Mouse (Mus musculus) intestine, postnatal 0 days (tissue): ENCODE measurements around the gene Ppef2. TPM values are rescaled to one million over a fixed set of nuclear protein-coding genes. Genes with fewer than 3 reads are reported as not detected.
"Not testable (repeated sequence)": the region's sequence is repeated elsewhere in the genome, so short reads cannot be mapped to it uniquely, and the experiment has no call there.

ENCODE experiments used
- ATAC-seq: fragments of 200-750 bp; cut with Nextera tagmentation; 2 replicates; pipeline ENCODE4 v1.8.0; 2017; ENCODE audit warnings: mild to moderate bottlenecking, moderate TSS enrichment, moderate library complexity
- H3K27ac ChIP-seq: fragments of 300-500 bp; sonication (generic); 2 replicates; pipeline ENCODE4 v1.5.1; 2014; ENCODE audit warnings: mild to moderate bottlenecking, low read depth, low read length, moderate library complexity
- H3K27me3 ChIP-seq: fragments of 300-500 bp; sonication (generic); replicated peaks from 2 replicates; pipeline ENCODE4 v1.6.1; 2014; ENCODE audit warnings: low read length, mixed read lengths; ENCODE audit not compliant: control insufficient read depth, insufficient read depth
- H3K36me3 ChIP-seq: fragments of 300-500 bp; sonication (generic); 2 replicates; pipeline ENCODE4 v1.6.1; 2014; ENCODE audit warnings: mild to moderate bottlenecking, moderate library complexity; ENCODE audit not compliant: control insufficient read depth, insufficient read depth
- H3K4me1 ChIP-seq: fragments of 300-500 bp; sonication (generic); replicated peaks from 2 replicates; pipeline ENCODE4 v1.6.1; 2014; ENCODE audit warnings: antibody characterized with exemption, low read length, mixed read lengths; ENCODE audit not compliant: control insufficient read depth, insufficient read depth
- H3K4me2 ChIP-seq: fragments of 300-500 bp; sonication (generic); replicated peaks from 2 replicates; pipeline ENCODE4 v1.6.1; 2014; ENCODE audit warnings: low read depth, mild to moderate bottlenecking, moderate library complexity
- H3K4me3 ChIP-seq: fragments of 300-500 bp; sonication (generic); 2 replicates; pipeline ENCODE4 v1.5.1; 2014; ENCODE audit warnings: low read depth, low read length
- H3K9ac ChIP-seq: fragments of 300-500 bp; sonication (generic); 2 replicates; pipeline ENCODE4 v1.6.1; 2014; ENCODE audit warnings: mild to moderate bottlenecking, low read depth, low read length
- H3K9me3 ChIP-seq: fragments of 300-500 bp; sonication (generic); 2 replicates; pipeline ENCODE4 v1.6.1; 2016; ENCODE audit warnings: mixed run types; ENCODE audit not compliant: control insufficient read depth
- CTCF ChIP-seq: sonication (generic); IDR thresholded peaks from 2 replicates; pipeline ENCODE4 v1.5.1; 2016; ENCODE audit warnings: low read depth, mild to moderate bottlenecking, control low read depth, antibody characterized with exemption, moderate library complexity
- WGBS: fragments of 180-500 bp; shearing (Covaris S2); extraction: QIAGEN DNeasy Blood & Tissue Kit; methylation state at CpG from one replicate; pipeline ENCODE4 v1.1.7; 2014; 5-methylcytosine and 5-hydroxymethylcytosine counted together
- polyA plus RNA-seq: library from polyadenylated mRNA; unstranded; fragments of >200 nt; fragmentation: Nextera tagmentation; extraction: Ambion mirVana; gene quantifications from 2 replicates; pipeline ENCODE4 v1.2.1, GENCODE M21; 2015

Gene Ppef2
- polyA plus RNA-seq, 1 experiment from 2014 or later, result 0.16 TPM

DNA sequence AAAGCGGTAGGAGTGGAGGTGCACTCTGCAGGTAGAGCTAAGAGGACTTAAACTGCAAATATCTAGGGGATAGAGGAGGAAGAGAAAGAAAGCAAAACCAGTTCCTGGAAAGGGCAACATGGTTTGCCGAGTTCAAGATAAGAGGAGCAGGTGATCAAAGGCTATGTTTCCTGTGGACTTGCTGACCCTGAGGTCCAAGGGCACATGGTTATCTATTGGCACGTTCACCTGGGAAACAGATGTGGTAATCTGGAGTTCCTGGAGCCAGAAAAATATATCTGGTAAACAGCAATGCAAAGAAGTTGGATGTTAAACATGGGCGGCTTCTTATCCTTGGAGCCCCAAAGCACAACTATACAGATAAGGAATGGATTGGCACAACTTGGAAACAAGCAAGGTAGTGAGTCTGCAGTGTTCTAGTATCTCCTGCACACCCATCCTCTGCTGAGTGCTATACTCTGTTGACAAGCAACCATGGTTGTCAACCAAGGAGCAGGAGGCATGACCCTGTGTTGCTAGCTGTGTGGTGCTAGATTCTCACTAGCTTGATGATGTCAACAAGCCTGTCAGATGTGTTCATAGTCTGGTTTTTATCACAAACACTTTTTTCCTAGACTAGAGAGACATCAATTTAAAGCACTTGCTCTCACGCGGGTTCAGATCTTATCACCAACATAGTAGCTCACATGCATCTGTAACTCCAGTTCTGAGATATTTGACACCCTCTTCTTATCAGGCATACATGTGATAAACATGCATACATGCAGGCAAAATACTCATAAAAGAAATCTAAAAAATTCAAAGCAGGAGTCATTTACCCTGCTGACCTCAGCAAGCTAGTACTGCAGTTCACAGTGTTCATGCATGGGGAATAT, 51.7 kb downstream of the Ppef2 start:
- 37% methylated on average over 6 of the region's 6 CpGs for WGBS
- H3K4me1 ChIP-seq, result peaks cover 5% of the 10 kb centered on the region; the same call in 1 of the 2 replicates
- H3K4me3 ChIP-seq, result no peak overlapping the region
- H3K27ac ChIP-seq, result peak overlapping the region; percentile 68
- no peaks in the 10 kb centered on the region for H3K9me3 ChIP-seq
- ATAC-seq, result peak; percentile 94
- no peaks in the 10 kb centered on the region for H3K27me3 ChIP-seq
- peak overlapping the region; percentile 37 for H3K4me2 ChIP-seq
- no peak overlapping the region for H3K9ac ChIP-seq
- H3K36me3 ChIP-seq, result peaks cover 35% of the 10 kb centered on the region
- no peak for TF ChIP-seq CTCF

DNA sequence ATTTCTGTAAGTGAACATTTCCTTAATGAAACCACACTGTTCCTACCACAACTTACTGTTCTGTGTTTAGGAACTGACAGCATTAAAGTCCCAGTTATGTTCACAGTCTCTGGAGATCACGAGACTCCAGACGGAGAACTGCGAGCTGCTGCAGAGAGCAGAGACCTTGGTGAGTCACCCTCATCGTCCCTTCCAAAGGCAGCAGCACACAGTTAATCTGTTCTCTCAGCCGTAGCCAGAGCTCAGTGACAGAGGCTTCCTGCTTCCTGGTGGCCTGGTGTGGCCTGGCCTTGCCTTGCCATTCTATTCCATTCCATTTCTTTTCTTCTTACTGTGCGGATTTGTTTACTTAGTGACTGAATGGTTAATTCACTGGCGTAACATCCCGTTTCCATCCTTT, 57.8 kb downstream of the Ppef2 start:
- Histone ChIP-seq H3K36me3 (peaks cover 90% of the 10 kb centered on the region), H3K4me1 (no peaks in the 10 kb centered on the region), H3K9ac (no peak overlapping the region), H3K27ac (no peak overlapping the region), H3K9me3 (no peaks in the 10 kb centered on the region), H3K4me2 (no peak overlapping the region), H3K4me3 (no peak overlapping the region), H3K27me3 (no peaks in the 10 kb centered on the region)
- ATAC-seq, result no peak
- no peak for TF ChIP-seq CTCF
- 77% methylated on average over 8 of the region's 8 CpGs for WGBS

DNA sequence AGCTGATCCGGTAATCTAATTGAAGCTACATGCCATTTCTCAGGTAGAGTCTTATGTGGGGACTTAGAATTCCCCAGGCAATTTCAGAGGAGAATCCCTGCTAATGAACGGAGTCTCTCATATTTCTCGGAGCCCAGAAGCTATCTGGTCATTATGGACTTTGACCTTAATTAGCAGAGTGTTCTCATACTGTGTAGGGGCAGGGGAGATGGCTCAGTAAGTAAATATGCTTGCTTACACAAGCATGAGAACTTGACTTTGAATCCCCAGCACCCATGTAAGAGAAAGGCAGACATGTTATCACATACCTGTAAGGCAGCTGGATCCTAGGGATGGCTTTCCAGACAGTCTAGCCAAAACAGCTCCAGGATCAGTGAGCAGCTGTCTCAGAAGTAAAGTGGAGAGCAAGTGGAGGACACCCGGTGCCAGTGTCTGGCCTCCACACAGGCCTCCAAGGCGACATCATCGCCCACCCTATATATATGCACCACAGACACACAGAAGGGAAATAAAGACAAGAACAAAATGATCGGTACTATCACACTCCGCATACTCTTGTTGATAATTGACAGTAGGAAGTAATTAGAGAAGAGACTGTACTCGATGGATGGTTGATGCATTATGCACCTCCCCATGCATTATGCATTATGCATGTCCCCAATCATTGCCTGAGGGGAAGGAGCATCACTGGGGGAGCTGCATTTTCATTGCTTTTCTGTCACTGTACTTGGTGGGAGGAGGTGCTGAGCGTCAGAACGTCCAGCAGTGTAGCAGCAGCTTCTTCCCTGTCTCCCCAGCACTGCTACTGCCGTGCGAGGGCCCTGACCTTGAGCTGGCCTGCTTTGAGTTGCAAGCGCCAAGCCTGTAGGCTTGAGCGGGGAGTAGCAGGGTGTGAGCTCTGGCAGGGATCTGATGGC, 58.9 kb downstream of the Ppef2 start:
- H3K4me3 ChIP-seq, result no peak overlapping the region
- no peak for ATAC-seq
- H3K9ac ChIP-seq, result no peak overlapping the region
- WGBS, result 83% methylated on average over 15 of the region's 15 CpGs
- no peaks in the 10 kb centered on the region for H3K27me3 ChIP-seq
- H3K4me2 ChIP-seq, result no peak overlapping the region
- H3K27ac ChIP-seq, result no peak overlapping the region
- H3K4me1 ChIP-seq, result no peaks in the 10 kb centered on the region
- TF ChIP-seq CTCF, result no peak
- no peaks in the 10 kb centered on the region for H3K9me3 ChIP-seq
- H3K36me3 ChIP-seq, result peaks cover 92% of the 10 kb centered on the region

DNA sequence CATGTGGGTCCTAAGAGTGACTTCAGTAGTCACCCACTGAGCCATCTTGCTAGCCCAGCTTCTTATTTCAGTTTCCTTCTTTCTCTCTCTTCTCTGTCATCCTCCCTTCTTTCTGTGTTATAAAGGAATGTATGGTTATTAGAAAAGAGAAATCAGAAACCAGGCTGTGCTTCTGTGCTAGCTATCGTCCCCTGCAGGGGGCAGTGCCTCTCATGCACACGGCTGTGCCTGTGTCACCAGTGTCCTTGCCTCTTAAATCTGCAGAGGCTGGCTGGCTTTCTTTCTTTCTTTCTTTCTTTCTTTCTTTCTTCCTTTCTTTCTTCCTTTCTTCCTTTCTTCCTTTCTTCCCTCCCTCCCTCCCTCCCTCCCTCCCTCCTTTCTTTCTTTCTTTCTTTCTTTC, 60.4 kb downstream of the Ppef2 start:
- 44% methylated on average over 2 of the region's 2 CpGs for WGBS
- not testable (repeated sequence) for H3K27ac ChIP-seq, H3K9me3 ChIP-seq, H3K4me1 ChIP-seq, ATAC-seq, H3K4me2 ChIP-seq, H3K9ac ChIP-seq, H3K27me3 ChIP-seq, H3K4me3 ChIP-seq
- peak; percentile 81 for TF ChIP-seq CTCF
- peaks cover 83% of the 10 kb centered on the region for H3K36me3 ChIP-seq

DNA sequence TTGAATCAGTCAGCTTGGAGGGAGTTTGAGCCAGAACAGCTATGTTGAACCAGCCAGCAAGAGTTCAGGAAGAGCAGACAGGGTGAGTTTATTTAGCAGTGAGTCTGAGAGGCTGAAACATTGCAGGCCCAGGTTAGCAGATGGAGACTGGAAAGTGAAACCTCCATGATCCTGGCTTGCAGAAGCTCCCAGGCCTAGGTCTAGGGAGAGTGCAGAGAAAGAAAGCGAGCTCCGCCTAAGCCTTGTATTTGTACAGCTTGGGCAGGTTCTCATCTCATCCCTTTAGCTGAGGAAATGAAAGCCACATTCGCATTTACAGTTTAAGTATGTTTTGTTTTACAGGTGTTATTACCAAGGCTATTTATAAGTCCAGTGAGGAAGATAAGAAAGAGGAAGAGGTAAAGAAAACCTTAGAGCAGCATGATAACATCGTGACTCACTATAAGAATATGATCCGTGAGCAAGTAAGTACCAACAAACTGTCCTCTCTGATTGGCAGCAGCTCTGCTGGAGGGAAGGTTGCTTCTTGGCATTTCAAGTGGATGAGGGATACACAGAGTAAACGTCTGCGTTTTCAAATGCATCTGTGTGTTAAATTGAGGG, 67.1 kb downstream of the Ppef2 start:
- TF ChIP-seq CTCF, result no peak
- ATAC-seq, result peak; percentile 57; the same call in 1 of the 2 replicates
- 66% methylated on average over 7 of the region's 7 CpGs for WGBS
- Histone ChIP-seq H3K36me3 (peaks cover 71% of the 10 kb centered on the region), H3K27me3 (no peaks in the 10 kb centered on the region), H3K4me3 (no peak overlapping the region), H3K4me1 (no peaks in the 10 kb centered on the region), H3K27ac (peak overlapping the region; percentile 57), H3K9me3 (no peaks in the 10 kb centered on the region), H3K9ac (no peak overlapping the region), H3K4me2 (no peak overlapping the region)
